Mouse (Mus musculus) cerebellum, postnatal 10 days (tissue): ENCODE results near the gene Olfr872.
"Not testable (repeated sequence)": the region's sequence is repeated elsewhere in the genome, so short reads cannot be mapped to it uniquely, and the experiment has no call there.

Source experiments
- DNase-seq, 2 experiments: peaks; one replicate each; pipeline ENCODE4 v3.0.0; 2021; ENCODE audit warnings: mixed read lengths in 2 of 2

Gene Olfr872

GRCm38 (mm10) chr9:20236819-20237218, at the start of gene Olfr872:
TSS of gene Olfr872 (plus strand) at chr9:20237119.
- no peak for DNase-seq

- no peak for DNase-seq
Observed at GRCm38 (mm10) chr9:20202131-20202530, 34.8 kb upstream of the Olfr872 start.

- not testable (repeated sequence) for DNase-seq
Observed at GRCm38 (mm10) chr9:20203413-20203984, 33.4 kb upstream of the Olfr872 start.

- no peak for DNase-seq
Observed at GRCm38 (mm10) chr9:20210812-20211211, 26.1 kb upstream of the Olfr872 start.

GRCm38 (mm10) chr9:20211477-20211876, 25.4 kb upstream of the Olfr872 start:
- no peak for DNase-seq

GRCm38 (mm10) chr9:20211907-20212306, 25.0 kb upstream of the Olfr872 start, which contains the start of gene Olfr871:
TSS of gene Olfr871 (plus strand) at chr9:20212207.
- DNase-seq = no peak

GRCm38 (mm10) chr9:20237378-20237777, 459 bp downstream of the Olfr872 start:
- DNase-seq = no peak

- DNase-seq = no peak
Observed at GRCm38 (mm10) chr9:20282051-20282450, 45.1 kb downstream of the Olfr872 start, which contains the start of gene Olfr39. TSS of gene Olfr39 (plus strand) at chr9:20282351.

- DNase-seq = not testable (repeated sequence)
Observed at GRCm38 (mm10) chr9:20295562-20295961, 58.6 kb downstream of the Olfr872 start.

- DNase-seq = no peak
Observed at GRCm38 (mm10) chr9:20298232-20298631, 61.3 kb downstream of the Olfr872 start, which contains the start of gene Olfr873. TSS of gene Olfr873 (plus strand) at chr9:20298532.
